Mouse (Mus musculus): Measurements from ENCODE around the gene Itpkb.

DNA sequence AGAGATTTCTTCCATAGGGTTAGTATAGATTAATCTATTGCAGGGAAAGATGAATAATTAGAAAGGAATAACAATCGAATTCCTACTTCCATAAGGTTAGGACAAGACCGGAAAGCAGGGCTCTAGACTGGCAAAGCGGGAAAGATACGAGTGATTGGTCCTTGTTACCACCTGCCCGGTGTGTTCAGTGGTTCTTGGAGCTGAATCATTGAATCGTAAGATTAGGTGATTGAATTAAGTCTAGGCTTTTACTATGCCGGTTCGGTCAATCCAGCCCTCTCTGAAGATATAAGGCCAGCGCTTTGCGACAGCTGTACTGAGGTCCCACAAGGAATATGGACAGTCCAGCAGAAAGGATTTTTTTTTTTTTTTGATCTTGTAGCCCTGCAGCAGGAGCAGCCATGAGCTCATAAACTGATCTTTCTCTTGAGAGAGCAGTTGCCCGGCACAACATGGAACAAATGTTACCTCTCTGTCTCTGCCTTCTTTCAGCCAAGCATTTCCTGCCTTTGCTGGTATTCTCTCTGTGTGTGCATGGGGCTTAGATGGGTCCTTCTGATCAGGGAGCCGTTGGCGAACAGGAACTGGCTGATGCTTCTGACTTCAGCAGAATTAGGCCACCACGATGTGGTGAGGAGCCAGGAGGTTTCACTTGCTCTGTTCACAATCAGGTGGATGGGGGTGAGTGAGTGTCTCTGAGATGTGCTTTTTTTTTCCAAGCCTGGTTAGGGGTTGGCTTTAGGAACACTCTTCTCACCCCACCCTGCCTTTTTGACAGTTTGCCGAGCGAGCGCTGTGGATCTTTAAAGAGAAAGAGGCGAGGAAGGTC lies 35.9 kb downstream of the Itpkb start:
- no peak for TF ChIP-seq POLR2A (IDR thresholded peaks at IDR 0.05; ENCODE audit: insufficient read depth, low read length)
- no peak for TF ChIP-seq EP300 (IDR thresholded peaks at IDR 0.05; ENCODE audit: insufficient read depth, low read depth, low read length)
